Mouse (Mus musculus) neural tube, embryonic 11.5 days (tissue): ENCODE measurements around the gene Muc16. TPM values are rescaled to one million over a fixed set of nuclear protein-coding genes. Genes with fewer than 3 reads are reported as not detected.
A peak's percentile ranks its signal among the peaks of the same experiment; 100 is the strongest.

Source experiments
- ATAC-seq: fragments of 200-750 bp; cut with Nextera tagmentation; 2 replicates; pipeline ENCODE4 v1.8.0; 2017; ENCODE audit warnings: moderate number of reproducible peaks, mild to moderate bottlenecking, moderate TSS enrichment, moderate library complexity; ENCODE audit not compliant: insufficient read depth, low FRiP score, low TSS enrichment
- DNase-seq: peaks from one replicate; pipeline ENCODE4 v3.0.0-alpha.2; 2015; ENCODE audit warnings: low spot score
- H3K27ac ChIP-seq: fragments of 300-500 bp; sonication (generic); 2 replicates; pipeline ENCODE4 v1.5.1; 2014; ENCODE audit warnings: low read depth, mild to moderate bottlenecking, low read length
- H3K27me3 ChIP-seq: fragments of 300-500 bp; sonication (generic); 2 replicates; pipeline ENCODE4 v1.6.1; 2014; ENCODE audit warnings: mild to moderate bottlenecking, low read length, mixed read lengths; ENCODE audit not compliant: control insufficient read depth, insufficient read depth
- H3K36me3 ChIP-seq: fragments of 300-500 bp; sonication (generic); 2 replicates; pipeline ENCODE4 v1.6.1; 2014; ENCODE audit warnings: mild to moderate bottlenecking, low read length, moderate library complexity, mixed read lengths; ENCODE audit not compliant: control insufficient read depth, insufficient read depth
- H3K4me1 ChIP-seq: fragments of 300-500 bp; sonication (generic); 2 replicates; pipeline ENCODE4 v1.6.1; 2014; ENCODE audit warnings: low read length, mixed read lengths; ENCODE audit not compliant: control insufficient read depth, insufficient read depth
- H3K4me2 ChIP-seq: fragments of 300-500 bp; sonication (generic); 2 replicates; pipeline ENCODE4 v1.6.1; 2014; ENCODE audit warnings: low read depth, mild to moderate bottlenecking, moderate library complexity
- H3K4me3 ChIP-seq: fragments of 300-500 bp; sonication (generic); 2 replicates; pipeline ENCODE4 v1.5.1; 2014; ENCODE audit warnings: low read depth, low read length
- H3K9ac ChIP-seq: fragments of 300-500 bp; sonication (generic); 2 replicates; pipeline ENCODE4 v1.6.1; 2014; ENCODE audit warnings: mild to moderate bottlenecking, low read length
- H3K9me3 ChIP-seq: fragments of 300-500 bp; sonication (generic); 2 replicates; pipeline ENCODE4 v1.6.1; 2016; ENCODE audit warnings: low read length; ENCODE audit not compliant: control insufficient read depth
- WGBS: fragments of 180-500 bp; shearing (Covaris S2); extraction: QIAGEN DNeasy Blood & Tissue Kit; methylation state at CpG from one replicate; pipeline ENCODE4 v1.1.7; 2014; 5-methylcytosine and 5-hydroxymethylcytosine counted together
- polyA plus RNA-seq: library from polyadenylated mRNA; unstranded; fragments of >200 nt; fragmentation: Nextera tagmentation; extraction: Ambion mirVana; gene quantifications from 2 replicates; pipeline ENCODE4 v1.2.1, GENCODE M21; 2014

Muc16 gene
- 0.03 TPM in 1 of 2 replicates, not detected in the other for polyA plus RNA-seq

DNA sequence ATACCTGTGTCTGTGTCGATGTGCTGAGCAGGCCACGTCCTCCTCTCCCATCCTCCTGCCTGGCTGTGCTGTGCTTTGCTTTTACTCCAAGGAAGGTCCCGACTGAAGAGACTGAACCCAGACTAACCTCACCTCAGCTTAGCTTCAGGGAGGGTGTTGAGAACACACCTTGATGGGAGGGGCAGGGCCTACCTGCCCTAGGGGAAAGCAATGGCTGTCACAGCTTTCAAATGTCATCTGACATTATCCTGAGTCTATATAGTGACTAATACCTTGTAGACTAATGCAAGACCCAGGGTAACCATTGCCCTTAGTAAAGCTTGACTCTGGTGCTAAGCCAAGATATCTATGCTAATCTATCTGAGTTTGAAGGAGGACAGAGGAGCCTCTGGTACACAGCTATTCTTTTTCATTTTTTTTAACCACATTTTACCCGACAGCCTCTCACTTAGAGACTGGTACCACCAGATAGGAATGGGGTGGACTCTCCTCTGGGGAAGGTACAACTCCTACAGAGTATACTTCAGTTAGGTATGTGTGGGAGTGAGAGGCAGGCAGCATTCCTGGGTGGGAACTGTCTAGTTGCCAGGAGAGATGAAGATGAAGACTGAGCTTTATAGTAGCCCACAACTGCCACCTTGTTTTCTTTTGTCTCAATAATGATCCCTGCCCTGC, at the start of gene Muc16:
TSS of gene Muc16 (minus strand) at position 51 of the 675 bp plus-strand sequence.
- no peaks in the 10 kb centered on the region for H3K27me3 ChIP-seq
- no peak for DNase-seq
- H3K4me3 ChIP-seq: no peak within 1 kb of the TSS
- no peaks in the 10 kb centered on the region for H3K36me3 ChIP-seq
- no peak for ATAC-seq
- no peak within 1 kb of the TSS for H3K27ac ChIP-seq
- no peaks in the 10 kb centered on the region for H3K9me3 ChIP-seq
- WGBS: 85% methylated on average over 4 of the region's 4 CpGs
- no peaks in the 10 kb centered on the region for H3K4me1 ChIP-seq
- H3K9ac ChIP-seq: no peak within 1 kb of the TSS
- H3K4me2 ChIP-seq: no peak within 1 kb of the TSS

GRCm38 (mm10) chr9:18722712-18723099, 48.4 kb upstream of the Muc16 start:
- no peaks in the 10 kb centered on the region for H3K9me3 ChIP-seq
- no peak for DNase-seq
- no peaks in the 10 kb centered on the region for H3K27me3 ChIP-seq
- H3K36me3 ChIP-seq: no peaks in the 10 kb centered on the region
- H3K4me3 ChIP-seq: no peak overlapping the region
- WGBS: 11% methylated on average over 4 of the region's 4 CpGs
- no peak overlapping the region for H3K27ac ChIP-seq
- no peaks in the 10 kb centered on the region for H3K4me1 ChIP-seq
- ATAC-seq: 0 out of 2 replicates have a peak, but pooled peaks have one; percentile 7
- H3K4me2 ChIP-seq: no peak overlapping the region
- no peak overlapping the region for H3K9ac ChIP-seq

DNA sequence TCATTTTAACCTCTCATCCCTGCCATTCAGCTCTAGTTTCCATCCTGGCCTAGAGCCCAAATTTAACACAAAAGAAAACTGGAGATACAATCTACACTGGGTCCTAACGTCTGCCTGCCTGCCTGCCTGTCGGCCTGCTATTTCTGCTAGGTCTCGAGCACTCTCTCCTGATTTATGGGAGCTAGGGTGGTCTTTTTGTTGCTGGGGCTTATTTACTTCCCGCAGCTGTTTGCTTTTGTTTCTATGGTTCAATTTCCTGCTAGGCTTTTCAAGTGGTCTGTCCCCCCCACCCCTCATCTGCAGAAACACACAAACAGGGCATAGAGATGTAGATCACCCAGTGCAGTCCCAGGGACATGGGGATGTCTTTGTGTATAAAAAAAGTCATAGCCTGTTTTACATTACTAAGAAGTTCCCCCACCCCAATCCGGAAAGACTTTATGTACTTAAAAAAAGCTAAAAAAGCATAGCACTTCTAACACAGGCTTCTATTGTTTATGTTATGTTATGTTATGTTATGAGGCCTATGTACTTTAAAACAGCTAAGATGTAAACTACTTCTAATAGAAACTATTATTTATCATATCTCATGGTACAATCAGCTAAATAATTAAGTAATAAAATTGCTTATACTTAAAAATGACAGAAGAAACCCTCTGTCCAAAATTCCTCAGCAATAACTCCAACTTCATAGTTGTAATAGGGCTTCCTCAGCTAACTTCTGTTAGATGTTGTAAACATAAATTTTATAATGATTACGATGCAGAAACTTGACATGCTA, 47.8 kb upstream of the Muc16 start:
- 15% methylated on average over 6 of the region's 6 CpGs for WGBS
- DNase-seq (peak; percentile 30), ATAC-seq (peak; percentile 86)
- H3K9me3 ChIP-seq: no peaks in the 10 kb centered on the region
- no peaks in the 10 kb centered on the region for H3K4me1 ChIP-seq
- H3K27ac ChIP-seq: no peak overlapping the region
- H3K4me3 ChIP-seq: no peak overlapping the region
- no peak overlapping the region for H3K4me2 ChIP-seq
- no peak overlapping the region for H3K9ac ChIP-seq
- H3K27me3 ChIP-seq: no peaks in the 10 kb centered on the region
- no peaks in the 10 kb centered on the region for H3K36me3 ChIP-seq

GRCm38 (mm10) chr9:18721011-18721410, 46.7 kb upstream of the Muc16 start:
- Histone ChIP-seq H3K9ac (no peak overlapping the region), H3K4me1 (no peaks in the 10 kb centered on the region), H3K27ac (no peak overlapping the region), H3K4me2 (no peak overlapping the region), H3K36me3 (no peaks in the 10 kb centered on the region), H3K27me3 (no peaks in the 10 kb centered on the region), H3K4me3 (no peak overlapping the region), H3K9me3 (no peaks in the 10 kb centered on the region)
- 40% methylated on average over 2 of the region's 2 CpGs for WGBS
- ATAC-seq: no peak
- DNase-seq: no peak

GRCm38 (mm10) chr9:18705628-18706027, 31.3 kb upstream of the Muc16 start:
- Histone ChIP-seq H3K4me1 (no peaks in the 10 kb centered on the region), H3K4me2 (no peak overlapping the region), H3K36me3 (no peaks in the 10 kb centered on the region), H3K27me3 (no peaks in the 10 kb centered on the region), H3K9me3 (no peaks in the 10 kb centered on the region), H3K9ac (no peak overlapping the region), H3K4me3 (no peak overlapping the region), H3K27ac (no peak overlapping the region)
- no peak for ATAC-seq
- DNase-seq: no peak

GRCm38 (mm10) chr9:18598366-18598765, 76.0 kb downstream of the Muc16 start:
- H3K9ac ChIP-seq: no peak overlapping the region
- no peak overlapping the region for H3K27ac ChIP-seq
- no peaks in the 10 kb centered on the region for H3K27me3 ChIP-seq
- no peaks in the 10 kb centered on the region for H3K9me3 ChIP-seq
- ATAC-seq (no peak), DNase-seq (no peak)
- WGBS: 55% methylated on average over 2 of the region's 2 CpGs
- H3K4me1 ChIP-seq: no peaks in the 10 kb centered on the region
- H3K4me2 ChIP-seq: no peak overlapping the region
- H3K36me3 ChIP-seq: no peaks in the 10 kb centered on the region
- no peak overlapping the region for H3K4me3 ChIP-seq

GRCm38 (mm10) chr9:18508098-18508497, 166.2 kb downstream of the Muc16 start:
- ATAC-seq: no peak
- no peaks in the 10 kb centered on the region for H3K9me3 ChIP-seq
- 61% methylated on average over 2 of the region's 2 CpGs for WGBS

GRCm38 (mm10) chr9:18478168-18478567, 196.2 kb downstream of the Muc16 start, which contains the start of the genes Zfp558 and Mbd3l1:
Zfp558 (minus strand) TSS chr9:18478268.
Mbd3l1 (plus strand) TSS chr9:18478359.
- WGBS: 83% methylated on average over 3 of the region's 3 CpGs
- no peaks in the 10 kb centered on the region for H3K4me1 ChIP-seq
- no peaks in the 10 kb centered on the region for H3K36me3 ChIP-seq
- no peak within 1 kb of the TSS for H3K27ac ChIP-seq
- DNase-seq (no peak), ATAC-seq (no peak)
- no peak within 1 kb of the TSS for H3K4me3 ChIP-seq
- H3K9ac ChIP-seq: no peak within 1 kb of the TSS
- no peaks in the 10 kb centered on the region for H3K27me3 ChIP-seq
- no peaks in the 10 kb centered on the region for H3K9me3 ChIP-seq
- no peak within 1 kb of the TSS for H3K4me2 ChIP-seq

More at GRCm38 (mm10) chr9:18508098-18508497, 166.2 kb downstream of the Muc16 start:
- H3K9ac ChIP-seq: no peak overlapping the region
- no peak for DNase-seq
- no peak overlapping the region for H3K4me2 ChIP-seq
- no peaks in the 10 kb centered on the region for H3K27me3 ChIP-seq
- no peak overlapping the region for H3K4me3 ChIP-seq
- no peaks in the 10 kb centered on the region for H3K4me1 ChIP-seq
- no peak overlapping the region for H3K27ac ChIP-seq
- H3K36me3 ChIP-seq: no peaks in the 10 kb centered on the region
